Mouse (Mus musculus) spleen, postnatal 36 days (tissue): ENCODE measurements around the gene Upb1.

Source experiments
- DNase-seq, 2 experiments: peaks; one replicate each; pipeline ENCODE4 v3.0.0; 2022; ENCODE audit warnings: low spot score in 2 of 2, mixed read lengths in 1 of 2

The Upb1 gene

GRCm38 (mm10) chr10:75424498-75424901 lies 23.6 kb downstream of the Upb1 start:
- no peak for DNase-seq

GRCm38 (mm10) chr10:75428049-75429003 lies 27.4 kb downstream of the Upb1 start:
- no peak for DNase-seq

GRCm38 (mm10) chr10:75429004-75429380 lies 28.1 kb downstream of the Upb1 start:
- DNase-seq = no peak

- peak; percentile 72 to 80 for DNase-seq
Measured at GRCm38 (mm10) chr10:75429522-75430146, 28.7 kb downstream of the Upb1 start.

- DNase-seq = no peak
Measured at GRCm38 (mm10) chr10:75430147-75430537, 29.2 kb downstream of the Upb1 start.

GRCm38 (mm10) chr10:75430633-75431032 lies 29.7 kb downstream of the Upb1 start:
- DNase-seq = peak; percentile 51 to 54

- peak; percentile 73 to 80 for DNase-seq
Measured at GRCm38 (mm10) chr10:75436604-75437217, 35.8 kb downstream of the Upb1 start.

GRCm38 (mm10) chr10:75437284-75437683 lies 36.4 kb downstream of the Upb1 start:
- no peak for DNase-seq

GRCm38 (mm10) chr10:75438132-75438810 lies 37.4 kb downstream of the Upb1 start:
- no peak for DNase-seq

- no peak for DNase-seq
Measured at GRCm38 (mm10) chr10:75439211-75439811, 38.4 kb downstream of the Upb1 start.

GRCm38 (mm10) chr10:75440756-75441155 lies 39.8 kb downstream of the Upb1 start:
- no peak for DNase-seq

- no peak for DNase-seq
Measured at GRCm38 (mm10) chr10:75441800-75442199, 40.9 kb downstream of the Upb1 start.

GRCm38 (mm10) chr10:75443017-75443416 lies 42.1 kb downstream of the Upb1 start:
- DNase-seq = no peak

GRCm38 (mm10) chr10:75444111-75444826 lies 43.4 kb downstream of the Upb1 start:
- peak in 1 of 2 experiments; percentile 24 for DNase-seq

GRCm38 (mm10) chr10:75445030-75445429 lies 44.1 kb downstream of the Upb1 start:
- no peak for DNase-seq

- DNase-seq = peak; percentile 80 to 82
Measured at GRCm38 (mm10) chr10:75446501-75447083, 45.7 kb downstream of the Upb1 start.

GRCm38 (mm10) chr10:75447489-75447888 lies 46.6 kb downstream of the Upb1 start:
- no peak for DNase-seq

GRCm38 (mm10) chr10:75448806-75449420 lies 48.0 kb downstream of the Upb1 start:
- DNase-seq = no peak

- DNase-seq = no peak
Measured at GRCm38 (mm10) chr10:75450331-75450730, 49.4 kb downstream of the Upb1 start.
